In the genomic region with DNA sequence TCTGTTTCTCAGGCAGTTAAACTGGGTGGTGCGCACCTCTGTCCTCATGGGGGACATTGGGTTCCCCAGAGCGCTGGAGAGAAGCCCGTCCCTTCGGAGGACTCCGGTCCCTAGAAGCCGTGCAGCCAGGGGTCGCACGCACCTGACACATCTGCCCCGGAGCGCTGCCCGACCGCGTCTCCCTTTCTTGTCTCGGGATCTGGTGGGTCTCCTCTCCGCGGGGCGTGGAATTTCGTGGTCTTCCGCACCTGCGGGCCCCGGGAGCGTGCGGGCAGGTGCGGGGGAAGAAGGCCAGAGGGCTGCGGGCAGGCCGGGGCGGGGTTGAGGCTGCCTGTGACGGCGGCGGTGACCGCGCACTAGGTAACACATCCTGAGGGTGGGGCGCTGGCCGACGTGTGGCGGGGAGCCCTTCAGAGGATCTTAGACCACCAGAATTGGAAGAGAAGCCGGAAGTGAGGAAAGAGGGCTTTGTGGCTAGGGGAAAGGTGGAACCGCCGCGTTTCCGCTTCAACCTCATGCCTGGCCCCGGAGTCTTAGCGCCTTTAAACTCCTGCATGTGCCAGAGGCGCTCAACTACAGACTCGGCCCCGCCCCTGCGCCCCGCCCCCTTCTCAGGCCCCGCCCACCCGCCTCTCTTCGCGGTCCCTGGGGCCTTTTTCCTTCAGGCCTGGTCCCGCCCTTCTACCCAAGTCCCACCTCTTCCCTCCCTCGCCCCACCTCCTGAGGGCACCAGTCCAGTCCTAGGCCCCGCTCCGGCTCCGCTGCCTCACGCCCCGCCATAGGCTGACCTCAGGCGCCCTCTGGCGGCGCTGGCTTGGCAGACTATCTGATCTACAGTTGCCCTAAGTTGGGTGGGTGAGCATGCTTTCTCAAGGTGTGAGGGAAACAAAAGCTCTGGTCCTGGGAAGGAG, we compare ENCODE assay signal across 8 mouse cellular contexts. TPM values are rescaled to one million over a fixed set of nuclear protein-coding genes. Genes with fewer than 3 reads are reported as not detected.
DNase-seq lines count a peak whose midpoint lies in the region; ATAC-seq lines count a peak whose summit lies in the region.

A gene (minus strand): TSS at position 332 of the 911 bp plus-strand sequence.

- peak within 1 kb of the TSS; percentile 99 for H3K4me2 ChIP-seq in intestine, embryonic 14.5 days (ENCODE audit: low read length)

- no peaks in the 10 kb centered on the region for H3K27me3 ChIP-seq in intestine, embryonic 14.5 days (replicated peaks; ENCODE audit: control insufficient read depth, insufficient read depth, low read length)

- peak; percentile 98 for ATAC-seq in intestine, embryonic 14.5 days (replicated peaks; ENCODE audit: low FRiP score, low TSS enrichment, low read depth)
- ATAC-seq in megakaryocyte-erythroid progenitor cell, adult 5-6 weeks (replicated peaks; ENCODE audit: low FRiP score, low TSS enrichment, poor library complexity, severe bottlenecking) = peak; percentile 96

- peak within 1 kb of the TSS; percentile 55 for H3K4me3 ChIP-seq in intestine, embryonic 14.5 days (ENCODE audit: low read depth, low read length)

- H3K9ac ChIP-seq in intestine, embryonic 14.5 days (ENCODE audit: low read length) = peak within 1 kb of the TSS; percentile 49

- H3K4me1 ChIP-seq in intestine, embryonic 14.5 days (replicated peaks; ENCODE audit: control insufficient read depth, insufficient read depth, low read length) = peaks cover 16% of the 10 kb centered on the region; the same call in 1 of the 2 replicates

- no peaks in the 10 kb centered on the region for H3K36me3 ChIP-seq in intestine, embryonic 14.5 days (ENCODE audit: control insufficient read depth, insufficient read depth, low read length)

- H3K9me3 ChIP-seq in intestine, embryonic 14.5 days (ENCODE audit: control insufficient read depth, low read length) = 0 out of 2 replicates have a peak, but pooled peaks cover 4% of the 10 kb centered on the region

- intact Hi-C loops in left cerebral cortex, postnatal 10 days (cut with DNase I) = no loop called here

- under 1% methylated on average over 61 of the region's 62 CpGs for WGBS in intestine, embryonic 14.5 days

- no peak within 1 kb of the TSS; the same call in 1 of the 2 replicates for H3K27ac ChIP-seq in intestine, embryonic 14.5 days (ENCODE audit: low read depth)

- DNase-seq in adrenal gland, adult 8-10 months = peak; percentile 95
- DNase-seq in embryo, embryonic 11.5 days (ENCODE audit: low read depth, low spot score) = peak; percentile 83
- peak; percentile 95 for DNase-seq in gastrocnemius, postnatal 25 days
- peak; percentile 94 for DNase-seq in intestine, embryonic 14.5 days (ENCODE audit: low spot score)
- DNase-seq in left cerebral cortex, postnatal 10 days (ENCODE audit: extremely low spot score in 1 of 2, low spot score in 2 of 2) = peak; percentile 81 to 95
- DNase-seq in right cerebral cortex, postnatal 14 days = peak; percentile 89
- peak; percentile 91 for DNase-seq in urinary bladder, postnatal 25 days (ENCODE audit: low spot score)

RNA-seq across cellular contexts. Expression of the gene that starts here (rescaled TPM):
- total RNA-seq in adrenal gland, adult 8-10 months (2022) = under 1 TPM; 0.15 to 0.23 (median 0.20) TPM
- total RNA-seq in gastrocnemius, postnatal 25 days (2021) = under 1 TPM; 0.24 to 0.28 TPM
- 0.69 and 1.3 TPM in 2 replicates for polyA plus RNA-seq in intestine, embryonic 14.5 days (2014; fragmentation: Nextera tagmentation; extraction: Ambion mirVana)
- total RNA-seq in left cerebral cortex, postnatal 10 days (2021) = 1 to 10 TPM in 1 of 2 experiments, under 1 TPM in 1; 0.69 to 1.1 TPM
- 1.4 and 1.6 TPM in 2 replicates for total RNA-seq in megakaryocyte-erythroid progenitor cell, adult 5-6 weeks (2014; fragmentation: Nextera tagmentation)
- 1.9 and 2.0 TPM in 2 replicates for total RNA-seq in megakaryocyte-erythroid progenitor cell, adult 5-6 weeks (2017)

Comparison
In these comparisons a context has a peak if more than half of its experiments do, and no peak if none do; other contexts are left out.
1. Peak in DNase-seq in adrenal gland, adult 8-10 months; RNA of the gene not detected or under 1 TPM.
2. Peak in DNase-seq in gastrocnemius, postnatal 25 days; RNA of the gene not detected or under 1 TPM.